Mouse (Mus musculus) heart, postnatal 0 days (tissue): ENCODE results near the gene Wasf3. TPM values are rescaled to one million over a fixed set of nuclear protein-coding genes. Genes with fewer than 3 reads are reported as not detected.

Experiments
- ATAC-seq: fragments of 200-750 bp; cut with Nextera tagmentation; 2 replicates; pipeline ENCODE4 v1.8.0; 2017; ENCODE audit warnings: low read depth, moderate number of reproducible peaks, moderate library complexity; ENCODE audit not compliant: insufficient read depth
- DNase-seq: peaks from one replicate; pipeline ENCODE4 v3.0.0-alpha.2; 2016; ENCODE audit warnings: low spot score
- H3K27ac ChIP-seq: fragments of 300-500 bp; sonication (generic); 2 replicates; pipeline ENCODE4 v1.5.1; 2014; ENCODE audit warnings: low read depth, mild to moderate bottlenecking
- H3K27me3 ChIP-seq: fragments of 300-500 bp; sonication (generic); 2 replicates; pipeline ENCODE4 v1.6.1; 2014; ENCODE audit warnings: low read length, mixed read lengths; ENCODE audit not compliant: control insufficient read depth, insufficient read depth
- H3K36me3 ChIP-seq: fragments of 300-500 bp; sonication (generic); replicated peaks from 2 replicates; pipeline ENCODE4 v1.6.1; 2014; ENCODE audit warnings: low read length, mixed read lengths; ENCODE audit not compliant: control insufficient read depth, insufficient read depth
- H3K4me1 ChIP-seq: fragments of 300-500 bp; sonication (generic); 2 replicates; pipeline ENCODE4 v1.6.1; 2014; ENCODE audit warnings: antibody characterized with exemption; ENCODE audit not compliant: control insufficient read depth, insufficient read depth
- H3K4me2 ChIP-seq: fragments of 300-500 bp; sonication (generic); 2 replicates; pipeline ENCODE4 v1.6.1; 2014; ENCODE audit warnings: low read depth, mild to moderate bottlenecking, low read length, moderate library complexity
- H3K4me3 ChIP-seq: fragments of 300-500 bp; sonication (generic); 2 replicates; pipeline ENCODE4 v1.5.1; 2014; ENCODE audit warnings: low read depth, low read length
- H3K9ac ChIP-seq: fragments of 300-500 bp; sonication (generic); replicated peaks from 2 replicates; pipeline ENCODE4 v1.6.1; 2014; ENCODE audit warnings: low read depth, low read length, mixed read lengths
- H3K9me3 ChIP-seq: fragments of 300-500 bp; sonication (generic); replicated peaks from 2 replicates; pipeline ENCODE4 v1.6.1; 2016; ENCODE audit warnings: low read length; ENCODE audit not compliant: control insufficient read depth
- CTCF ChIP-seq: IDR thresholded peaks from 2 replicates; pipeline ENCODE4 v1.5.1; 2016; ENCODE audit warnings: antibody characterized with exemption, control low read depth, low read depth
- EP300 ChIP-seq: IDR thresholded peaks from 2 replicates; pipeline ENCODE4 v1.6.1; 2016; ENCODE audit warnings: antibody characterized with exemption, low read depth
- WGBS: fragments of 180-500 bp; shearing (Covaris S2); extraction: QIAGEN DNeasy Blood & Tissue Kit; methylation state at CpG from one replicate; pipeline ENCODE4 v1.1.7; 2014; 5-methylcytosine and 5-hydroxymethylcytosine counted together
- polyA plus RNA-seq: library from polyadenylated mRNA; unstranded; fragments of >200 nt; fragmentation: Nextera tagmentation; extraction: Ambion mirVana; gene quantifications from 2 replicates; pipeline ENCODE4 v1.2.1, GENCODE M21; 2015
- total RNA-seq: library from RNA; depleted of rRNA; stranded (reverse); fragments of >200 nt; gene quantifications from 2 replicates; pipeline ENCODE4 v1.2.3, GENCODE M21; 2014; ENCODE audit warnings: low replicate concordance

Gene Wasf3
- total and polyA plus RNA-seq, 2 experiments from 2014 or later: 0.08 TPM; not detected in 1

- H3K9ac ChIP-seq: no peak overlapping the region
- H3K9me3 ChIP-seq: no peaks in the 10 kb centered on the region
- no peaks in the 10 kb centered on the region for H3K36me3 ChIP-seq
- 87% methylated on average over 11 of the region's 11 CpGs for WGBS
- no peak for TF ChIP-seq CTCF
- no peak for TF ChIP-seq EP300
- no peaks in the 10 kb centered on the region for H3K4me1 ChIP-seq
- no peak overlapping the region for H3K27ac ChIP-seq
- no peak overlapping the region for H3K4me2 ChIP-seq
- no peak for ATAC-seq
- H3K27me3 ChIP-seq: no peaks in the 10 kb centered on the region
- no peak overlapping the region for H3K4me3 ChIP-seq
- DNase-seq: no peak
These were observed 17.5 kb downstream of the Wasf3 start for GRCm38 (mm10) chr5:146402311-146402710.

- Histone ChIP-seq H3K4me2 (no peak overlapping the region), H3K27ac (no peak overlapping the region), H3K4me1 (no peaks in the 10 kb centered on the region), H3K27me3 (no peaks in the 10 kb centered on the region), H3K4me3 (no peak overlapping the region), H3K9ac (no peak overlapping the region), H3K9me3 (no peaks in the 10 kb centered on the region), H3K36me3 (no peaks in the 10 kb centered on the region)
- no peak for ATAC-seq
- TF ChIP-seq EP300 (no peak), CTCF (no peak)
- WGBS: 35% methylated on average over 2 of the region's 2 CpGs
- DNase-seq: no peak
These were observed 19.1 kb downstream of the Wasf3 start for GRCm38 (mm10) chr5:146403923-146404322.

- TF ChIP-seq EP300 (no peak), CTCF (no peak)
- Histone ChIP-seq H3K4me1 (no peaks in the 10 kb centered on the region), H3K4me2 (no peak overlapping the region), H3K4me3 (no peak overlapping the region), H3K9me3 (no peaks in the 10 kb centered on the region), H3K36me3 (no peaks in the 10 kb centered on the region), H3K27me3 (peaks cover under 1% of the 10 kb centered on the region; the same call in 1 of the 2 replicates), H3K27ac (no peak overlapping the region), H3K9ac (no peak overlapping the region)
- WGBS: 88% methylated on average over 1 of the region's 1 CpGs
- no peak for DNase-seq
- ATAC-seq: no peak
These were observed 21.3 kb downstream of the Wasf3 start for GRCm38 (mm10) chr5:146406133-146406532.

- no peaks in the 10 kb centered on the region for H3K4me1 ChIP-seq
- 58% methylated on average over 3 of the region's 3 CpGs for WGBS
- peaks cover 7% of the 10 kb centered on the region; the same call in 1 of the 2 replicates for H3K27me3 ChIP-seq
- no peak for ATAC-seq
- H3K4me3 ChIP-seq: no peak overlapping the region
- no peak overlapping the region for H3K9ac ChIP-seq
- no peak overlapping the region for H3K27ac ChIP-seq
- no peak overlapping the region for H3K4me2 ChIP-seq
- no peak for TF ChIP-seq EP300
- no peak for TF ChIP-seq CTCF
- DNase-seq: no peak
- H3K9me3 ChIP-seq: no peaks in the 10 kb centered on the region
- H3K36me3 ChIP-seq: no peaks in the 10 kb centered on the region
These were observed 23.0 kb downstream of the Wasf3 start for GRCm38 (mm10) chr5:146407791-146408190.

GRCm38 (mm10) chr5:146408604-146409003, 23.8 kb downstream of the Wasf3 start:
- no peak overlapping the region for H3K4me2 ChIP-seq
- no peak overlapping the region for H3K27ac ChIP-seq
- no peaks in the 10 kb centered on the region for H3K9me3 ChIP-seq
- H3K36me3 ChIP-seq: no peaks in the 10 kb centered on the region
- peaks cover 10% of the 10 kb centered on the region; the same call in 1 of the 2 replicates for H3K27me3 ChIP-seq
- DNase-seq (no peak), ATAC-seq (no peak)
- H3K4me3 ChIP-seq: no peak overlapping the region
- H3K4me1 ChIP-seq: no peaks in the 10 kb centered on the region
- WGBS: 81% methylated on average over 8 of the region's 8 CpGs
- no peak for TF ChIP-seq EP300
- TF ChIP-seq CTCF: no peak
- no peak overlapping the region for H3K9ac ChIP-seq

GRCm38 (mm10) chr5:146410821-146411220, 26.0 kb downstream of the Wasf3 start:
- DNase-seq: no peak
- Histone ChIP-seq H3K9me3 (no peaks in the 10 kb centered on the region), H3K4me3 (no peak overlapping the region), H3K27me3 (peaks cover 22% of the 10 kb centered on the region), H3K4me1 (no peaks in the 10 kb centered on the region), H3K27ac (no peak overlapping the region), H3K9ac (no peak overlapping the region), H3K4me2 (no peak overlapping the region), H3K36me3 (no peaks in the 10 kb centered on the region)
- WGBS: 89% methylated on average over 4 of the region's 4 CpGs
- TF ChIP-seq EP300 (no peak), CTCF (no peak)
- ATAC-seq: no peak
